Mouse (Mus musculus) bone marrow macrophage, adult 2 months (primary cell): ENCODE results near the gene Ppme1.

Experiments used
- CTCF ChIP-seq: IDR thresholded peaks from 2 replicates; pipeline ENCODE4 v1.5.1; 2012; ENCODE audit warnings: low read depth, mild to moderate bottlenecking, low read length, moderate library complexity
- POLR2A ChIP-seq: IDR thresholded peaks from 2 replicates; pipeline ENCODE4 v1.6.1; 2012; ENCODE audit warnings: mild to moderate bottlenecking, low read depth, low read length, borderline replicate concordance

DNA sequence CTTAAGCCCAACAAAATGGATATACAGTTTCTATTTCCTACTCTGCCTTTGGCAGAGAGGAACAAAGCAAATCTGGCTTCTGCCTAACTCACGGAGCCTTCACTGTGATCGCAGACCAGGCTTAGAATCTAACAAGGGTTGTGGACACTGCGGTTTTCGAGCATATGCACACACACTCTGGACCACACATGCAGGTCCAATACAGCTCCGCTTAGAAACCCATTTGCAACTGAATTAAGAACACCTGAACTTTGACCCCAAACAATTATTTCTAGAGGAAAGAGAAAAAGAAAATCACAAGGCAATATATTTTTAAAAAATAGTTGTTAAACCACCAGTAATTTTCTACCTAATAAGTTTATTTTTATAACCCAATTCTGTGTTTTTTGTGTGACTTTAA is 15.8 kb downstream of the Ppme1 start:
- TF ChIP-seq CTCF, result no peak
- TF ChIP-seq POLR2A, result no peak
